Mouse (Mus musculus) MEL (cell line): ENCODE data around the gene Hoxd13. TPM values are rescaled to one million over a fixed set of nuclear protein-coding genes. Genes with fewer than 3 reads are reported as not detected.

Source experiments
- DNase-seq: peaks from one replicate; pipeline ENCODE4 v3.0.0; 2011; ENCODE audit warnings: low read depth, low spot score
- H3K27ac ChIP-seq: 2 replicates; pipeline ENCODE4 v1.5.1; 2012; ENCODE audit warnings: low read depth, mild to moderate bottlenecking, control low read depth, low read length, moderate library complexity; ENCODE audit not compliant: control insufficient read depth
- H3K27me3 ChIP-seq, 2 experiments: fragments of 150-350 bp in 1 of 2; sonication (generic) in 1 of 2; 2 replicates each; pipeline ENCODE4 v1.6.1; 2012; ENCODE audit warnings: low read length in 2 of 2, mild to moderate bottlenecking in 2 of 2, improper control_type of control experiment in 1 of 2, moderate library complexity in 1 of 2; ENCODE audit not compliant: insufficient read depth in 2 of 2, control insufficient read depth in 1 of 2
- H3K36me3 ChIP-seq, 2 experiments: 2 replicates each; pipeline ENCODE4 v1.6.1; 2012 to 2014; ENCODE audit warnings: low read length in 2 of 2, improper control_type of control experiment in 1 of 2, inconsistent platforms in 1 of 2, mild to moderate bottlenecking in 1 of 2; ENCODE audit not compliant: insufficient read depth in 2 of 2, control insufficient read depth in 1 of 2
- H3K4me1 ChIP-seq, 2 experiments: fragments of 150-350 bp in 1 of 2; sonication (generic) in 1 of 2; 2 replicates each; pipeline ENCODE4 v1.6.1; 2012; ENCODE audit warnings: low read length in 2 of 2, improper control_type of control experiment in 1 of 2, mild to moderate bottlenecking in 1 of 2; ENCODE audit not compliant: insufficient read depth in 2 of 2, control insufficient read depth in 1 of 2
- H3K4me3 ChIP-seq, 2 experiments: fragments of 150-350 bp in 1 of 2; sonication (generic) in 1 of 2; 2 replicates each; pipeline ENCODE4 v1.5.1; 2012; ENCODE audit warnings: low read depth in 2 of 2, low read length in 2 of 2, mild to moderate bottlenecking in 2 of 2, moderate library complexity in 2 of 2, control low read depth in 1 of 2, improper control_type of control experiment in 1 of 2; ENCODE audit not compliant: control insufficient read depth in 1 of 2, insufficient read depth in 1 of 2
- H3K79me2 ChIP-seq: 2 replicates; pipeline ENCODE4 v1.6.1; 2012; ENCODE audit warnings: mild to moderate bottlenecking, low read length, moderate library complexity; ENCODE audit not compliant: control insufficient read depth, poor library complexity, insufficient read depth
- H3K9ac ChIP-seq: 2 replicates; pipeline ENCODE4 v1.6.1; 2012; ENCODE audit warnings: low read depth, mild to moderate bottlenecking, control low read depth, low read length, moderate library complexity; ENCODE audit not compliant: control insufficient read depth, poor library complexity, severe bottlenecking
- H3K9me3 ChIP-seq: fragments of 150-350 bp; sonication (generic); replicated peaks from 2 replicates; pipeline ENCODE4 v1.6.1; 2012; ENCODE audit warnings: mild to moderate bottlenecking, low read length, improper control_type of control experiment, moderate library complexity; ENCODE audit not compliant: insufficient read depth
- CHD1 ChIP-seq: IDR thresholded peaks from 2 replicates; pipeline ENCODE4 v1.6.1; 2012; ENCODE audit warnings: low read depth, mild to moderate bottlenecking, inconsistent platforms, low read length, improper control_type of control experiment
- CTCF ChIP-seq, 3 experiments: IDR thresholded peaks in 2 of 3; conservative IDR thresholded peaks in 1 of 3; 2 replicates each; pipeline ENCODE4 v1.5.1; 2011 to 2012; ENCODE audit warnings: low read length in 3 of 3, low read depth in 2 of 3, mild to moderate bottlenecking in 2 of 3, improper control_type of control experiment in 1 of 3, inconsistent platforms in 1 of 3, mixed read lengths in 1 of 3, moderate library complexity in 1 of 3; ENCODE audit not compliant: control insufficient read depth in 1 of 3, insufficient read depth in 1 of 3, poor library complexity in 1 of 3, severe bottlenecking in 1 of 3
- EP300 ChIP-seq, 2 experiments: IDR thresholded peaks; 2 replicates each; pipeline ENCODE4 v1.6.1; 2011; ENCODE audit warnings: improper control_type of control experiment in 2 of 2, low read length in 2 of 2, low read depth in 1 of 2, mild to moderate bottlenecking in 1 of 2
- GABPA ChIP-seq: IDR thresholded peaks from 2 replicates; pipeline ENCODE4 v1.6.1; 2012; ENCODE audit warnings: low read depth, mild to moderate bottlenecking, inconsistent platforms, low read length, improper control_type of control experiment, moderate library complexity
- JUND ChIP-seq: IDR thresholded peaks from 2 replicates; pipeline ENCODE4 v1.6.1; 2011; ENCODE audit warnings: low read depth, mild to moderate bottlenecking, improper control_type of control experiment, low read length
- KAT2A ChIP-seq: conservative IDR thresholded peaks from 2 replicates; pipeline ENCODE4 v1.6.1; 2012; ENCODE audit warnings: low read depth, low read length, improper control_type of control experiment, inconsistent platforms
- MAZ ChIP-seq: IDR thresholded peaks from 2 replicates; pipeline ENCODE4 v1.6.1; 2012; ENCODE audit warnings: low read depth, mild to moderate bottlenecking, inconsistent platforms, low read length, improper control_type of control experiment
- MYB ChIP-seq: IDR thresholded peaks from 2 replicates; pipeline ENCODE4 v1.6.1; 2011; ENCODE audit warnings: mild to moderate bottlenecking, low read depth, low read length, improper control_type of control experiment
- MYC ChIP-seq: IDR thresholded peaks from 2 replicates; pipeline ENCODE4 v1.6.1; 2011; ENCODE audit warnings: low read depth, mild to moderate bottlenecking, low read length, improper control_type of control experiment, moderate library complexity
- NELFE ChIP-seq: IDR thresholded peaks from 2 replicates; pipeline ENCODE4 v1.6.1; 2011; ENCODE audit warnings: low read depth, low read length, improper control_type of control experiment
- POLR2AphosphoS2 ChIP-seq: IDR thresholded peaks from 2 replicates; pipeline ENCODE4 v1.6.1; 2011; ENCODE audit warnings: low read length, improper control_type of control experiment
- POLR2AphosphoS5 ChIP-seq: IDR thresholded peaks from 2 replicates; pipeline ENCODE4 v1.6.1; 2012; ENCODE audit warnings: low read depth, borderline replicate concordance, mild to moderate bottlenecking, inconsistent platforms, low read length, moderate library complexity, mixed read lengths
- RAD21 ChIP-seq: IDR thresholded peaks from 2 replicates; pipeline ENCODE4 v1.6.1; 2011; ENCODE audit warnings: mild to moderate bottlenecking, low read depth, low read length, improper control_type of control experiment
- RCOR1 ChIP-seq: IDR thresholded peaks from 2 replicates; pipeline ENCODE4 v1.6.1; 2012; ENCODE audit warnings: low read depth, mild to moderate bottlenecking, inconsistent platforms, low read length, improper control_type of control experiment
- SIN3A ChIP-seq: IDR thresholded peaks from 2 replicates; pipeline ENCODE4 v1.6.1; 2012; ENCODE audit warnings: low read length, improper control_type of control experiment, inconsistent platforms
- SMC3 ChIP-seq: IDR thresholded peaks from 2 replicates; pipeline ENCODE4 v1.6.1; 2011; ENCODE audit warnings: low read depth, low read length, improper control_type of control experiment
- TAL1 ChIP-seq: IDR thresholded peaks from 2 replicates; pipeline ENCODE4 v1.6.1; 2012; ENCODE audit warnings: mild to moderate bottlenecking, inconsistent platforms, low read length, moderate library complexity, mixed read lengths
- TBP ChIP-seq: IDR thresholded peaks from 2 replicates; pipeline ENCODE4 v1.8.0; 2011; ENCODE audit warnings: low read depth, low read length, improper control_type of control experiment
- TCF12 ChIP-seq: IDR thresholded peaks from 2 replicates; pipeline ENCODE4 v1.6.1; 2014; ENCODE audit warnings: low read depth, mild to moderate bottlenecking, inconsistent platforms, low read length, improper control_type of control experiment, moderate library complexity
- UBTF ChIP-seq: IDR thresholded peaks from 2 replicates; pipeline ENCODE4 v1.6.1; 2012; ENCODE audit warnings: low read depth, mild to moderate bottlenecking, inconsistent platforms, low read length, improper control_type of control experiment, moderate library complexity, borderline replicate concordance; ENCODE audit not compliant: insufficient read depth
- USF1 ChIP-seq: IDR thresholded peaks from 2 replicates; pipeline ENCODE4 v1.6.1; 2014; ENCODE audit warnings: low read depth, mild to moderate bottlenecking, inconsistent platforms, low read length, improper control_type of control experiment, moderate library complexity
- USF2 ChIP-seq, 2 experiments: IDR thresholded peaks; 2 replicates each; pipeline ENCODE4 v1.6.1; 2011 to 2012; ENCODE audit warnings: improper control_type of control experiment in 2 of 2, low read length in 2 of 2, borderline replicate concordance in 1 of 2, inconsistent platforms in 1 of 2, low read depth in 1 of 2, mild to moderate bottlenecking in 1 of 2; ENCODE audit not compliant: insufficient read depth in 1 of 2
- ZC3H11A ChIP-seq: IDR thresholded peaks from 2 replicates; pipeline ENCODE4 v1.6.1; 2012; ENCODE audit warnings: low read depth, mild to moderate bottlenecking, inconsistent platforms, low read length, improper control_type of control experiment
- ZKSCAN1 ChIP-seq: IDR thresholded peaks from 2 replicates; pipeline ENCODE4 v1.6.1; 2012; ENCODE audit warnings: low read depth, mild to moderate bottlenecking, inconsistent platforms, low read length, improper control_type of control experiment, moderate library complexity
- ZNF384 ChIP-seq: IDR thresholded peaks from 2 replicates; pipeline ENCODE4 v1.6.1; 2012; ENCODE audit warnings: low read depth, mild to moderate bottlenecking, inconsistent platforms, low read length, improper control_type of control experiment
- polyA plus RNA-seq, 2 experiments: library from polyadenylated mRNA; stranded (reverse) in 1 of 2; unstranded in 1 of 2; fragments of >175 nt in 1 of 2; fragments of >200 nt in 1 of 2; gene quantifications; 2 replicates each; pipeline versions ENCODE4 v1.2.1 to v1.2.4; 2012; ENCODE audit warnings: low replicate concordance in 2 of 2, low read depth in 1 of 2; ENCODE audit not compliant: insufficient read length in 2 of 2, insufficient read depth in 1 of 2, missing spikeins in 1 of 2
- total RNA-seq: library from RNA; depleted of rRNA; stranded (reverse); fragments of 300-350 nt; gene quantifications from 2 replicates; pipeline ENCODE4 v1.2.3, GENCODE M21; 2012

The Hoxd13 gene
- total and polyA plus RNA-seq, 3 experiments, result not detected

GRCm38 (mm10) chr2:74693432-74693827 lies 25.3 kb downstream of the Hoxd13 start:
- Histone ChIP-seq H3K79me2 (no peaks in the 10 kb centered on the region), H3K9ac (no peak overlapping the region), H3K36me3 (no peaks in the 10 kb centered on the region), H3K9me3 (no peaks in the 10 kb centered on the region), H3K4me3 (no peak overlapping the region), H3K4me1 (no peaks in the 10 kb centered on the region), H3K27me3 (no peaks in the 10 kb centered on the region; a peak in 2 of 4 replicates), H3K27ac (no peak overlapping the region)
- no peak for DNase-seq
- TF ChIP-seq ZC3H11A (no peak), TCF12 (no peak), SIN3A (no peak), USF2 (IDR thresholded peaks at IDR 0.05; ENCODE audit: borderline replicate concordance in 1 of 2, insufficient read depth in 1 of 2, low read depth in 1 of 2, low read length in 2 of 2) (no peak), TBP (no peak), USF1 (no peak), JUND (no peak), POLR2AphosphoS5 (no peak), POLR2AphosphoS2 (no peak), UBTF (no peak), MAZ (no peak), SMC3 (no peak), ZKSCAN1 (no peak), NELFE (no peak)
- TF ChIP-seq, all 39 proteins: peak for 0

- Histone ChIP-seq H3K9ac (no peak overlapping the region), H3K36me3 (no peaks in the 10 kb centered on the region), H3K4me3 (no peak overlapping the region), H3K27ac (no peak overlapping the region), H3K9me3 (no peaks in the 10 kb centered on the region), H3K4me1 (no peaks in the 10 kb centered on the region), H3K27me3 (no peaks in the 10 kb centered on the region; a peak in 2 of 4 replicates)
- no peak for DNase-seq
- no peak for TF ChIP-seq UBTF
- no peak for TF ChIP-seq GABPA
- no peak for TF ChIP-seq SMC3
- TF ChIP-seq MYC, result no peak
- TF ChIP-seq TBP, result no peak
- no peak for TF ChIP-seq ZKSCAN1
- TF ChIP-seq ZNF384, result no peak
- no peak for TF ChIP-seq JUND
- TF ChIP-seq TAL1, result no peak
- TF ChIP-seq RCOR1, result no peak
- no peak for TF ChIP-seq EP300 (IDR thresholded peaks at IDR 0.05; ENCODE audit: low read depth in 1 of 2, low read length in 2 of 2)
- no peak for TF ChIP-seq RAD21
- TF ChIP-seq CTCF (IDR thresholded peaks at IDR 0.05 in 2 of 3, conservative IDR thresholded peaks at IDR 0.05 in 1 of 3; ENCODE audit: control insufficient read depth in 1 of 3, insufficient read depth in 1 of 3, low read depth in 2 of 3, low read length in 3 of 3, poor library complexity in 1 of 3, severe bottlenecking in 1 of 3), result no peak
- no peak for TF ChIP-seq CHD1
- TF ChIP-seq MYB, result no peak
- TF ChIP-seq KAT2A, result no peak
- TF ChIP-seq, all 39 proteins: peak for 0
- H3K79me2 ChIP-seq, result no peaks in the 10 kb centered on the region
Observed at GRCm38 (mm10) chr2:74694066-74694465, 26.0 kb downstream of the Hoxd13 start.
